Mouse (Mus musculus) liver, embryonic 14.5 days (tissue): ENCODE measurements at regions not wholly inside any gene's neighbourhood (a gene's known extent, or its start where the extent isn't known, plus 50 kb on each side); places are given as distances from the start of the nearest gene placed in this dataset.

Source experiments
- ATAC-seq: fragments of 200-750 bp; cut with Nextera tagmentation; 2 replicates; pipeline ENCODE4 v1.8.0; 2017; ENCODE audit warnings: moderate number of reproducible peaks, mild to moderate bottlenecking, moderate library complexity; ENCODE audit not compliant: insufficient read depth
- DNase-seq, 3 experiments: peaks; one replicate each; pipeline ENCODE4 v3.0.0-alpha.2; 2012 to 2013; ENCODE audit warnings: low read depth in 3 of 3, low spot score in 3 of 3
- H3K27ac ChIP-seq: fragments of 300-500 bp; sonication (generic); 2 replicates; pipeline ENCODE4 v1.5.1; 2014; ENCODE audit warnings: moderate library complexity, mild to moderate bottlenecking, control low read depth, inconsistent platforms
- H3K27me3 ChIP-seq: fragments of 300-500 bp; sonication (generic); 2 replicates; pipeline ENCODE4 v1.6.1; 2014; ENCODE audit warnings: mild to moderate bottlenecking, low read length, moderate library complexity; ENCODE audit not compliant: control insufficient read depth, insufficient read depth
- H3K36me3 ChIP-seq: fragments of 300-500 bp; sonication (generic); replicated peaks from 2 replicates; pipeline ENCODE4 v1.6.1; 2014; ENCODE audit warnings: low read depth; ENCODE audit not compliant: control insufficient read depth, insufficient read depth
- H3K4me1 ChIP-seq, 2 experiments: fragments of 200-500 bp in 1 of 2; fragments of 300-500 bp in 1 of 2; sonication (generic) in 1 of 2; replicated peaks; 2 replicates each; pipeline ENCODE4 v1.6.1; 2012 to 2014; ENCODE audit warnings: antibody characterized with exemption in 1 of 2, inconsistent platforms in 1 of 2, low read length in 1 of 2; ENCODE audit not compliant: control insufficient read depth in 2 of 2, insufficient read depth in 2 of 2
- H3K4me2 ChIP-seq: fragments of 300-500 bp; sonication (generic); 2 replicates; pipeline ENCODE4 v1.6.1; 2014; ENCODE audit warnings: low read depth, mild to moderate bottlenecking, control low read depth, moderate library complexity
- H3K4me3 ChIP-seq, 2 experiments: fragments of 200-500 bp in 1 of 2; fragments of 300-500 bp in 1 of 2; sonication (generic) in 1 of 2; 2 replicates each; pipeline ENCODE4 v1.5.1; 2012 to 2014; ENCODE audit warnings: low read depth in 2 of 2, low read length in 2 of 2, mild to moderate bottlenecking in 2 of 2, control low read depth in 1 of 2, inconsistent platforms in 1 of 2, moderate library complexity in 1 of 2; ENCODE audit not compliant: insufficient read depth in 1 of 2
- H3K9ac ChIP-seq: fragments of 300-500 bp; sonication (generic); replicated peaks from 2 replicates; pipeline ENCODE4 v1.6.1; 2014; ENCODE audit warnings: mild to moderate bottlenecking, control low read depth, moderate library complexity
- H3K9me3 ChIP-seq: fragments of 300-500 bp; sonication (generic); 2 replicates; pipeline ENCODE4 v1.6.1; 2016; ENCODE audit warnings: low read length, mixed read lengths; ENCODE audit not compliant: control insufficient read depth
- CTCF ChIP-seq: IDR thresholded peaks from 2 replicates; pipeline ENCODE4 v1.5.1; 2016; ENCODE audit warnings: antibody characterized with exemption, low read depth, control low read depth
- EP300 ChIP-seq: IDR thresholded peaks from 2 replicates; pipeline ENCODE4 v1.6.1; 2016; ENCODE audit warnings: antibody characterized with exemption, low read depth
- WGBS: fragments of 180-500 bp; shearing (Covaris S2); extraction: QIAGEN DNeasy Blood & Tissue Kit; methylation state at CpG from one replicate; pipeline ENCODE4 v1.1.7; 2014; ENCODE audit not compliant: insufficient replicate concordance; 5-methylcytosine and 5-hydroxymethylcytosine counted together

GRCm38 (mm10) chr12:14063276-14063675 lies 88.6 kb downstream of the Fam84a start:
- no peak for TF ChIP-seq EP300
- no peak for TF ChIP-seq CTCF
- Histone ChIP-seq H3K9me3 (no peaks in the 10 kb centered on the region), H3K4me3 (no peak overlapping the region), H3K4me1 (no peaks in the 10 kb centered on the region), H3K27ac (no peak overlapping the region), H3K27me3 (no peaks in the 10 kb centered on the region), H3K36me3 (no peaks in the 10 kb centered on the region), H3K4me2 (no peak overlapping the region), H3K9ac (no peak overlapping the region)
- ATAC-seq (no peak), DNase-seq (no peak)
- WGBS, result 54% methylated on average over 4 of the region's 4 CpGs

- Histone ChIP-seq H3K9ac (no peak overlapping the region), H3K27ac (no peak overlapping the region), H3K4me3 (no peak overlapping the region), H3K4me2 (no peak overlapping the region), H3K36me3 (no peaks in the 10 kb centered on the region), H3K27me3 (no peaks in the 10 kb centered on the region), H3K4me1 (no peaks in the 10 kb centered on the region), H3K9me3 (no peaks in the 10 kb centered on the region)
- DNase-seq (no peak), ATAC-seq (no peak)
- 54% methylated on average over 4 of the region's 4 CpGs for WGBS
- no peak for TF ChIP-seq CTCF
- no peak for TF ChIP-seq EP300
Measured at GRCm38 (mm10) chr12:14056116-14056515, 95.7 kb downstream of the Fam84a start.

DNA sequence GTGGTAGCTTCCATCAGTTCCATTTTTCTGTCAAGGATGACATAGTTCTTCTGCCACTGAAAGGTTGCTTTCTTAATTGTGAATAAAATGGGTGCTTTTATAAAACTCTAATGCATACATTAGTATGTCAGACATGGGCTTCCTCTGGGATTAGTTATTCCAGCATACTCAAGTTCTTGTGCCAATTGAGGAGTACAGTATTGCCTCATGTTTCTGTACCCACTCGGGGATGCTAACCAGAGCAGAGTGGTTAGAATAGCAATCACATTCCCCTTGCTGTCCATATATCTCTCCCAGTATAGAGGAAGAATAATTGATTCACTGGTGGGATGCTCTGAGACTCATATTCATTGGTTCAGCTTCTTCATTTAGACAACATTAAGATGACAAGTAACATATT lies 119.5 kb downstream of the Fam84a start:
- ATAC-seq (no peak), DNase-seq (no peak)
- Histone ChIP-seq H3K4me1 (no peaks in the 10 kb centered on the region), H3K9me3 (no peaks in the 10 kb centered on the region), H3K4me3 (no peak overlapping the region), H3K4me2 (no peak overlapping the region), H3K27ac (no peak overlapping the region), H3K27me3 (no peaks in the 10 kb centered on the region), H3K36me3 (no peaks in the 10 kb centered on the region), H3K9ac (no peak overlapping the region)
- 49% methylated on average over 1 of the region's 1 CpGs for WGBS
- no peak for TF ChIP-seq CTCF
- TF ChIP-seq EP300, result no peak

DNA sequence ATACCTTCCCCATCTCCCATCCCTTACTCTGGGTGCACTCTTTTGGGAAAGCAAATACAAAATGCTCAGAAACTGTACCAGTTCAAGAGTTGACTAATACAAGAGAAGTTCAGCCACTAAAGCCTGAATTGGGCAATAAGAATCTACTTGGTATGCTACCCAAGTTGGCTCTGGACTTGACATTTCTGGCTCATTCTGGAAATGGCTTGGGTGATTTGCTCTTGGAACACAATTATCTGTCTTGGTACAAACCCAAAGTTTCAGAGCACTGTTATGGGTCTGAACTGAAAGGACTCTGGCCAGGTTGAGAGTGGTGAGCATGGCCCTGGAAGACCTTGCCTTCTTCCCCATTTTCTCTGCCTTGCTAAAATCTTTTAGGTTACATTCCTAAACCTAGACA lies 136.6 kb downstream of the Fam84a start:
- no peak for ATAC-seq
- Histone ChIP-seq H3K4me3 (no peak overlapping the region), H3K9me3 (no peaks in the 10 kb centered on the region), H3K36me3 (no peaks in the 10 kb centered on the region), H3K4me1 (no peaks in the 10 kb centered on the region), H3K9ac (no peak overlapping the region), H3K27me3 (no peaks in the 10 kb centered on the region), H3K4me2 (no peak overlapping the region), H3K27ac (no peak overlapping the region)
- TF ChIP-seq CTCF (no peak), EP300 (no peak)
- DNase-seq, result no peak

DNA sequence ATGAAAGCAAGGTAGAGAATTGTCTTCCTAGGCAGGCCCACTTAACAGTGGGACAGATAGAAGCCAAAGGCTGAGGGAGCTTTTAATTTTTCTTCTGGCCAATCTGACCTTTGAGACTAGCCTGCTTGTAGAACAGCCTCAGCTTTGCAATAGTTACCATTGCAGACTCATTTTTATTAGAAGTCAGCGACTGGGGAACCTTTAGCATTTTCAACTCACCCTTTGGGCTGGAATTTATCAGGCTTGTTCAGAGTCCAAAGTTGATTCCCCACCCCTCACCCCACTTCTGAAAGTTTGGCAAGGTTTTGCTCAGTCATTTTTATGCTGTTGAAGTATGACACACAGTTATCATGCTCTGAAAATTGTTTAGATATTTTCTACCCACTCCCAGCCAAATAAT lies 145.9 kb downstream of the Fam84a start:
- Histone ChIP-seq H3K4me1 (no peaks in the 10 kb centered on the region), H3K27ac (no peak overlapping the region), H3K27me3 (no peaks in the 10 kb centered on the region), H3K4me2 (no peak overlapping the region), H3K4me3 (no peak overlapping the region), H3K9ac (no peak overlapping the region), H3K9me3 (no peaks in the 10 kb centered on the region), H3K36me3 (no peaks in the 10 kb centered on the region)
- ATAC-seq (no peak), DNase-seq (no peak)
- 22% methylated on average over 1 of the region's 1 CpGs for WGBS
- no peak for TF ChIP-seq EP300
- no peak for TF ChIP-seq CTCF

DNA sequence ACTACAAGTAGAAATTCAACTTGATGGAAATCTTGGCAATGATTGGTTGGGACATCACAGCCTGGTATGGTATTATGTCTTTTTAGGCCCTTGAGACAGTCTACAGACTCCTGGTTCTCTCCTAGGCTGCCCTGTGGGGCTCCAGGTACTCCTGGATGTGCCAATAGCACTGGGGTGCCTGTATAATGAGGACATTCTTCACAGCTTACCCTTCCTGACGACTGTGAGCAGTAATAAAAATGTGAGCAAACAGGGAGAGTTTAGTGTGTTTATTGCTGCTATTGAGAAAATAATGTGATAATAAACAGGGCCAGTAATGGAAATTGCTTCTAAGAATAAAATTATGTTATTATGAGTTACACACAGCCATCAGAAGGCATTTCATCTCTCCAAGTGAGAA lies 150.2 kb downstream of the Fam84a start:
- TF ChIP-seq EP300 (no peak), CTCF (no peak)
- H3K36me3 ChIP-seq, result no peaks in the 10 kb centered on the region
- no peaks in the 10 kb centered on the region for H3K27me3 ChIP-seq
- ATAC-seq, result no peak
- H3K4me3 ChIP-seq, result no peak overlapping the region
- no peak for DNase-seq
- H3K4me2 ChIP-seq, result no peak overlapping the region
- no peaks in the 10 kb centered on the region for H3K4me1 ChIP-seq
- WGBS, result 23% methylated on average over 1 of the region's 1 CpGs
- no peaks in the 10 kb centered on the region for H3K9me3 ChIP-seq
- H3K9ac ChIP-seq, result no peak overlapping the region
- no peak overlapping the region for H3K27ac ChIP-seq
